Mouse (Mus musculus) liver, embryonic 14.5 days (tissue): Measurements from ENCODE around the gene Rab25.

Experiments used
- CTCF ChIP-seq: IDR thresholded peaks from 2 replicates; pipeline ENCODE4 v1.5.1; 2016; ENCODE audit warnings: antibody characterized with exemption, low read depth, control low read depth
- EP300 ChIP-seq: IDR thresholded peaks from 2 replicates; pipeline ENCODE4 v1.6.1; 2016; ENCODE audit warnings: antibody characterized with exemption, low read depth

DNA sequence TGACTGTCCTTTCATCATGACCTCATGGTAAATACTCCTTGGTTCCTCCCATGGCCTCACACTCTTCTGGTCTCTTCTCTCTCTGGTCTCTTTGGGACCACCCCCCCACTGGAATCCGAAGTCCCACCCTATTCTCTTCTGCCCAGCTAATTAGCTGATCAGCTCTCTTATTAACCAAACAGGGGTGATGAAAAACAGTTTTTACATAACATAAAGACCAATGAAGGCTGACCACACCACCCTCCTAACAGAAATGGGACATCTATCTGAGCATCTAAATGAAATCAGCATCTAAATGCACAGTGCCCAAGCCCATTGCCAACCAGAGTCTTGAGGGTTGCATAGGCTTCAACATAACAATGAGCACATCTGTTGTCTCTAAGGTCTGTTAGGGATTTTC is 23.8 kb upstream of the Rab25 start:
- TF ChIP-seq EP300 = no peak
- no peak for TF ChIP-seq CTCF
